Mouse (Mus musculus) midbrain, postnatal 0 days (tissue): ENCODE measurements around the gene D630039A03Rik. TPM values are rescaled to one million over a fixed set of nuclear protein-coding genes. Genes with fewer than 3 reads are reported as not detected.

ENCODE experiments used
- ATAC-seq: fragments of 200-750 bp; cut with Nextera tagmentation; 2 replicates; pipeline ENCODE4 v1.8.0; 2017; ENCODE audit warnings: moderate number of reproducible peaks, mild to moderate bottlenecking, moderate TSS enrichment, moderate library complexity; ENCODE audit not compliant: low FRiP score
- DNase-seq: peaks from one replicate; pipeline ENCODE4 v3.0.0-alpha.2; 2015; ENCODE audit warnings: low spot score
- H3K27ac ChIP-seq: fragments of 300-500 bp; sonication (generic); 2 replicates; pipeline ENCODE4 v1.5.1; 2014; ENCODE audit warnings: low read depth, mild to moderate bottlenecking, low read length, mixed read lengths
- H3K27me3 ChIP-seq: fragments of 300-500 bp; sonication (generic); 2 replicates; pipeline ENCODE4 v1.6.1; 2014; ENCODE audit warnings: low read length, control low read depth, mixed read lengths; ENCODE audit not compliant: insufficient read depth
- H3K36me3 ChIP-seq: fragments of 300-500 bp; sonication (generic); 2 replicates; pipeline ENCODE4 v1.6.1; 2014; ENCODE audit warnings: low read length, control low read depth, mixed read lengths; ENCODE audit not compliant: insufficient read depth
- H3K4me1 ChIP-seq: fragments of 300-500 bp; sonication (generic); 2 replicates; pipeline ENCODE4 v1.6.1; 2014; ENCODE audit warnings: mild to moderate bottlenecking, control low read depth, antibody characterized with exemption, low read length, mixed read lengths; ENCODE audit not compliant: insufficient read depth
- H3K4me2 ChIP-seq: fragments of 300-500 bp; sonication (generic); 2 replicates; pipeline ENCODE4 v1.6.1; 2014; ENCODE audit warnings: low read depth, mild to moderate bottlenecking, low read length, mixed read lengths; ENCODE audit not compliant: poor library complexity, severe bottlenecking
- H3K4me3 ChIP-seq: fragments of 300-500 bp; sonication (generic); 2 replicates; pipeline ENCODE4 v1.5.1; 2014; ENCODE audit warnings: low read depth, mild to moderate bottlenecking, low read length, moderate library complexity
- H3K9ac ChIP-seq: fragments of 300-500 bp; sonication (generic); replicated peaks from 2 replicates; pipeline ENCODE4 v1.6.1; 2014; ENCODE audit warnings: mild to moderate bottlenecking, low read length, moderate library complexity, mixed read lengths; ENCODE audit not compliant: poor library complexity, severe bottlenecking
- H3K9me3 ChIP-seq: fragments of 300-500 bp; sonication (generic); 2 replicates; pipeline ENCODE4 v1.6.1; 2016; ENCODE audit warnings: low read length, control low read depth
- CTCF ChIP-seq: IDR thresholded peaks from 2 replicates; pipeline ENCODE4 v1.5.1; 2016; ENCODE audit warnings: antibody characterized with exemption, mild to moderate bottlenecking
- WGBS: fragments of 180-500 bp; shearing (Covaris S2); extraction: QIAGEN DNeasy Blood & Tissue Kit; methylation state at CpG from one replicate; pipeline ENCODE4 v1.1.7; 2014; 5-methylcytosine and 5-hydroxymethylcytosine counted together
- polyA plus RNA-seq: library from polyadenylated mRNA; unstranded; fragments of >200 nt; fragmentation: Nextera tagmentation; extraction: Ambion mirVana; gene quantifications from 2 replicates; pipeline ENCODE4 v1.2.1, GENCODE M21; 2015
- total RNA-seq: library from RNA; depleted of rRNA; stranded (reverse); fragments of >200 nt; gene quantifications from 2 replicates; pipeline ENCODE4 v1.2.3, GENCODE M21; 2014; rRNA removed

Gene D630039A03Rik
- total RNA-seq: 0.27 TPM in 1 of 2 replicates, not detected in the other
- polyA plus RNA-seq: 0.10 and 0.18 TPM in 2 replicates

DNA sequence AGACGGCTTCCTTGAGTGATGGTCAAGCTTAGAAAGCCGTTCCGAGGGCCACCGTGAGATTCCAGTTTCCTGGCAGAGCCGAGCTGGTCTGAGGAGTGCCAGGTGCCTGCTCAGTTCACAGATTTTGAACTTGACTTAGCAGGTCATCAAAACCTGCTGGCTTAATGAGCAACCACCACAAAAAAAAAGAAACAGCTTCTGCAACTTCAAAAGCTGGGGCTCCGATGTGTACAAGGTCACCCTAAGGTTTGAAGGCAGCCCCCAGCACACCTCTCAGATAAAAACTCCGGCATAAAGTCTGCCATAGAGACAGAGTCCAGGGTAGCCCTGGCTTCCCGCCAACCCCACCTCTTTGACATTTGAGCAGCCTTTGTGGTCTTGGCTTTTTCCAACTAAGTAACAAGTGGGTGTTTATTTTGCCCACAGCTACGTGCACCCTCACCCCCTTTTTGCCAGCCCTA, at the start of gene D630039A03Rik:
Gene D630039A03Rik, minus strand, starts transcription at position 97 of the 461 bp plus-strand sequence.
- Histone ChIP-seq H3K27me3 (no peaks in the 10 kb centered on the region), H3K27ac (no peak within 1 kb of the TSS), H3K4me1 (no peaks in the 10 kb centered on the region), H3K9me3 (no peaks in the 10 kb centered on the region), H3K4me3 (no peak within 1 kb of the TSS), H3K4me2 (no peak within 1 kb of the TSS), H3K36me3 (no peaks in the 10 kb centered on the region), H3K9ac (no peak within 1 kb of the TSS)
- TF ChIP-seq CTCF: no peak
- no peak for ATAC-seq
- DNase-seq: no peak
- 35% methylated on average over 9 of the region's 9 CpGs for WGBS

DNA sequence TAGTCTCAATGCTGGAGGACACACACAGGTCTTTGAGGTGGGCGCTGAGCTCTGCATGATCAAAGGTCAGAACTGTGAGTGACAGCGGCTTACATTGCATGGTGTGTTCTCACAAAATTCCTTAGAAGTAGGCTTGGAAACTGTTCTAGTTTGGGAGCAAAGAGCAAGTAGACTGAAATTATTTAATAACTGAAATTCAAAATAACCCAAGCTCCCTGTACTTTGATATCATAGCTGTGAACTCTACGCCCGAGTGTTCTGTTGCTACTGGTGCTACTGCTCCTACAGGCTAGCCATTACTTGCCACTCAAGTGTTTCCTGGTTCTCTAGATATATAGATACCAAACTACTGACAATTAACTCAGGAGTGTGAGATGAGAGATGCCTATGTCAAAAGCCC, 49.4 kb upstream of the D630039A03Rik start:
- no peak for TF ChIP-seq CTCF
- Histone ChIP-seq H3K4me2 (no peak overlapping the region), H3K9ac (no peak overlapping the region), H3K36me3 (no peaks in the 10 kb centered on the region), H3K4me1 (no peaks in the 10 kb centered on the region), H3K27ac (no peak overlapping the region), H3K9me3 (no peaks in the 10 kb centered on the region), H3K4me3 (no peak overlapping the region), H3K27me3 (no peaks in the 10 kb centered on the region)
- ATAC-seq: no peak
- WGBS: 93% methylated on average over 4 of the region's 4 CpGs
- DNase-seq: no peak

DNA sequence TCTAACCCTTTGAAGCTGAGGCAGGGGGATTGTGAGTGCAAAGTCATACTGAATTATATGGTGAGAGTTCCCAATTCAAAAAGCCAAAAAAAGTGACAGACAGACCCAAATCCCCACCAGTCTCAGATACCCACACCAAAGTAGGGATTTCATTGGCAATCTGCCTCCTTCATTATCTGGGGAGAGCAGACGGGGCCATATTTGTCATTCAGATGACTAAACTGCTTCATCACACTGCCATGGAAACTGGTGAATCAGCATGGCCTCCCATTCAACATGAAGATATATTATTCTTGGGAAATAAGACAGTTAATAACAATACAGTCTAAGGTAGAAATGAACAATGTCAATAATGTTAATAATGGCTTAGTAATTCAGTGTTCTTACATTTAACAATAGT, 48.0 kb upstream of the D630039A03Rik start:
- ATAC-seq (no peak), DNase-seq (peak; percentile 29)
- TF ChIP-seq CTCF: no peak
- Histone ChIP-seq H3K4me2 (no peak overlapping the region), H3K9me3 (no peaks in the 10 kb centered on the region), H3K4me1 (no peaks in the 10 kb centered on the region), H3K27me3 (no peaks in the 10 kb centered on the region), H3K36me3 (no peaks in the 10 kb centered on the region), H3K9ac (no peak overlapping the region), H3K27ac (no peak overlapping the region), H3K4me3 (no peak overlapping the region)
- WGBS: 23% methylated on average over 1 of the region's 1 CpGs

DNA sequence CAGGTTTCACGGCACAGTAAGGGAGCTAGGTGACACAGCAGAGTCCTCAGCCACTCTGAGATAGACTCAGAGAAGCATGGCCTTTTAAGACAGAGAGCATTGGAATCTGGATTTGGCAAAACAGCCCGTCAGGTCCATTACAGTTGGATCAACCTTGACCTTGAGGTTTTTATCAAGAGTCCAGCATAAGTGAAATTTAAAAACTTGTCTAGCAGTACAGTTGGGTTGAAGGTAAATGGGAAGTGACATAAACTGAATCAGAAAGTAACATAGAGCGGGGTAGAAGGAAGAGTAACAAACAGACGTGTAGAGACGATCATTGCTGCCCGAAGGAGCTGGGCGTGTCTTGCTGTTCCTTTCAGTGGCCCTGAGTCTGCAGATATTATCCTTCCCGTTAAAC, 43.0 kb upstream of the D630039A03Rik start:
- ATAC-seq (no peak), DNase-seq (no peak)
- no peak for TF ChIP-seq CTCF
- H3K9ac ChIP-seq: no peak overlapping the region
- H3K9me3 ChIP-seq: no peaks in the 10 kb centered on the region
- H3K4me1 ChIP-seq: no peaks in the 10 kb centered on the region
- no peaks in the 10 kb centered on the region for H3K36me3 ChIP-seq
- H3K27me3 ChIP-seq: no peaks in the 10 kb centered on the region
- 93% methylated on average over 8 of the region's 8 CpGs for WGBS
- H3K4me3 ChIP-seq: no peak overlapping the region
- H3K27ac ChIP-seq: no peak overlapping the region
- H3K4me2 ChIP-seq: no peak overlapping the region

DNA sequence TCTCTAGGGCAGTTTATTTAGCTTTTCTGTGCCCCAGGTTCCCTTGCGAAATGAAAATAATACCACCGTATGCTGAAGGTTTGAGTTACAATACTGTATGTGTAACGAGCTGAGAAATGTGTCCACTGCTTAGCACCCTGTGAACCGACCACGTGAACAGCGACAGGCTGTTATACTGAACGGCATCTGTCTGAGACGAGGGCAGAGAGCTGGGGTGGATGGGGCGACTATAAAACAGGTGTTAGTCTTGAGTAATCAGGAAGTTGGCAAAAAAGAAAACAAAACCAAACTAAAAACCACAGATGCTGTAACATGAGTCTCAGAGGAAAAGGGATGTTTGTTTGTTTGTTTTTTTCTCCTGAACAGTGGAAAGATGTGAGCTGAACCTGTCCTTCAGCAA, 42.0 kb upstream of the D630039A03Rik start:
- no peaks in the 10 kb centered on the region for H3K27me3 ChIP-seq
- H3K36me3 ChIP-seq: no peaks in the 10 kb centered on the region
- no peak for TF ChIP-seq CTCF
- DNase-seq (no peak), ATAC-seq (no peak)
- no peaks in the 10 kb centered on the region for H3K4me1 ChIP-seq
- H3K27ac ChIP-seq: no peak overlapping the region
- H3K9me3 ChIP-seq: no peaks in the 10 kb centered on the region
- no peak overlapping the region for H3K4me2 ChIP-seq
- 83% methylated on average over 9 of the region's 9 CpGs for WGBS
- no peak overlapping the region for H3K4me3 ChIP-seq
- H3K9ac ChIP-seq: no peak overlapping the region

DNA sequence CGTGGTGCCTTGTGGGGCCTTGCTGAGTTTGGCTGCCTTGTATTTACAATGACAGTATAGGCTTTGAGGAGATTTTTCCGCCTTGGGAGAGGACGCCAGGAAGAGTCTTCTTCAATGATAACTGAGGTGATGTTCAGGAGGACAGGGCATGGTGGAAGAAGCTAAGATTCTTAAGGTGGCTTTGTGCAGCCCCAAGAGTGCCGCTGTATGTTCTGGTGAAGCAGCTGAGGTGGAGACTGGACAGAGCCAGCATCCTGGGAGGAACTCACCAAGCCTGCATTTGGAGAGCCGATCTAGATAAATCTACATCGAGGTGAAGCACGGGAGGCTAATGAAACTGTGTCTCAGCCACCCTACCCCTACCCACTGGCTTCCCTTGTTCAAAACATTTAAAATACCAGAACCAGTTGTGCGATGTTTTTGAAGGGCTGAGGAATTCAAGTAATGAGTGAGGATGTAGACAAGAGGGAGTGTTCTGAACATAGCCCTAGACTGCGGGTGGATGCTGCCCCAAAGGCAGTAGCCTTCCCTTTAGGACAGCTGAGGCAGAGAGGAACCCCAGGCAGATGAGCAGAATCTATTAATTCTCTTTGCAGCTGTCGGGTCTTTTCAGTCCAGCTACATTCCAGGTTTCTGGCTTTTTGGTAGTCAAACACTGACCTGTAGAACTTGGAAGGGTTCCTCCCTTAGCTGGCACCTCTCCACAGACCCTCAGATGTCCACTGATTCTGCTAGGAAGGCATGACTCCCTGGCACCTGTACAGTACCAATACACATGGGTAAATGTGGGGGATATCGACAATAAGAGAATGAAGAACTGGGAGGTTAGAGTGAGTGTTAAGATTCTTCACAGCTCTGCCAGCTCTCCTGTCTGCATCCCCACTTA, 41.3 kb upstream of the D630039A03Rik start:
- peak overlapping the region; percentile 81 for H3K4me2 ChIP-seq
- no peaks in the 10 kb centered on the region for H3K9me3 ChIP-seq
- H3K27ac ChIP-seq: peak overlapping the region; percentile 87; the same call in 1 of the 2 replicates
- no peak for TF ChIP-seq CTCF
- ATAC-seq: no peak
- no peak for DNase-seq
- no peaks in the 10 kb centered on the region for H3K27me3 ChIP-seq
- H3K4me3 ChIP-seq: peak overlapping the region; percentile 84
- H3K36me3 ChIP-seq: no peaks in the 10 kb centered on the region
- WGBS: 50% methylated on average over 11 of the region's 11 CpGs
- no peak overlapping the region for H3K9ac ChIP-seq
- no peaks in the 10 kb centered on the region for H3K4me1 ChIP-seq
